Mouse (Mus musculus) MEL (cell line): ENCODE results near the gene Cd48. TPM values are rescaled to one million over a fixed set of nuclear protein-coding genes. Genes with fewer than 3 reads are reported as not detected.

Source experiments
- DNase-seq: peaks from one replicate; pipeline ENCODE4 v3.0.0; 2011; ENCODE audit warnings: low read depth, low spot score
- H3K27ac ChIP-seq: 2 replicates; pipeline ENCODE4 v1.5.1; 2012; ENCODE audit warnings: low read depth, mild to moderate bottlenecking, control low read depth, low read length, moderate library complexity; ENCODE audit not compliant: control insufficient read depth
- H3K27me3 ChIP-seq, 2 experiments: fragments of 150-350 bp in 1 of 2; sonication (generic) in 1 of 2; 2 replicates each; pipeline ENCODE4 v1.6.1; 2012; ENCODE audit warnings: low read length in 2 of 2, mild to moderate bottlenecking in 2 of 2, improper control_type of control experiment in 1 of 2, moderate library complexity in 1 of 2; ENCODE audit not compliant: insufficient read depth in 2 of 2, control insufficient read depth in 1 of 2
- H3K36me3 ChIP-seq, 2 experiments: 2 replicates each; pipeline ENCODE4 v1.6.1; 2012 to 2014; ENCODE audit warnings: low read length in 2 of 2, improper control_type of control experiment in 1 of 2, inconsistent platforms in 1 of 2, mild to moderate bottlenecking in 1 of 2; ENCODE audit not compliant: insufficient read depth in 2 of 2, control insufficient read depth in 1 of 2
- H3K4me1 ChIP-seq, 2 experiments: fragments of 150-350 bp in 1 of 2; sonication (generic) in 1 of 2; 2 replicates each; pipeline ENCODE4 v1.6.1; 2012; ENCODE audit warnings: low read length in 2 of 2, improper control_type of control experiment in 1 of 2, mild to moderate bottlenecking in 1 of 2; ENCODE audit not compliant: insufficient read depth in 2 of 2, control insufficient read depth in 1 of 2
- H3K4me3 ChIP-seq, 2 experiments: fragments of 150-350 bp in 1 of 2; sonication (generic) in 1 of 2; 2 replicates each; pipeline ENCODE4 v1.5.1; 2012; ENCODE audit warnings: low read depth in 2 of 2, low read length in 2 of 2, mild to moderate bottlenecking in 2 of 2, moderate library complexity in 2 of 2, control low read depth in 1 of 2, improper control_type of control experiment in 1 of 2; ENCODE audit not compliant: control insufficient read depth in 1 of 2, insufficient read depth in 1 of 2
- H3K79me2 ChIP-seq: 2 replicates; pipeline ENCODE4 v1.6.1; 2012; ENCODE audit warnings: mild to moderate bottlenecking, low read length, moderate library complexity; ENCODE audit not compliant: control insufficient read depth, poor library complexity, insufficient read depth
- H3K9ac ChIP-seq: 2 replicates; pipeline ENCODE4 v1.6.1; 2012; ENCODE audit warnings: low read depth, mild to moderate bottlenecking, control low read depth, low read length, moderate library complexity; ENCODE audit not compliant: control insufficient read depth, poor library complexity, severe bottlenecking
- H3K9me3 ChIP-seq: fragments of 150-350 bp; sonication (generic); replicated peaks from 2 replicates; pipeline ENCODE4 v1.6.1; 2012; ENCODE audit warnings: mild to moderate bottlenecking, low read length, improper control_type of control experiment, moderate library complexity; ENCODE audit not compliant: insufficient read depth
- BHLHE40 ChIP-seq: IDR thresholded peaks from 2 replicates; pipeline ENCODE4 v1.6.1; 2012; ENCODE audit warnings: low read depth, mild to moderate bottlenecking, inconsistent platforms, low read length, improper control_type of control experiment, borderline replicate concordance
- CHD1 ChIP-seq: IDR thresholded peaks from 2 replicates; pipeline ENCODE4 v1.6.1; 2012; ENCODE audit warnings: low read depth, mild to moderate bottlenecking, inconsistent platforms, low read length, improper control_type of control experiment
- CHD2 ChIP-seq: IDR thresholded peaks from 2 replicates; pipeline ENCODE4 v1.6.1; 2011; ENCODE audit warnings: low read length, improper control_type of control experiment
- CTCF ChIP-seq, 3 experiments: IDR thresholded peaks in 2 of 3; conservative IDR thresholded peaks in 1 of 3; 2 replicates each; pipeline ENCODE4 v1.5.1; 2011 to 2012; ENCODE audit warnings: low read length in 3 of 3, low read depth in 2 of 3, mild to moderate bottlenecking in 2 of 3, improper control_type of control experiment in 1 of 3, inconsistent platforms in 1 of 3, mixed read lengths in 1 of 3, moderate library complexity in 1 of 3; ENCODE audit not compliant: control insufficient read depth in 1 of 3, insufficient read depth in 1 of 3, poor library complexity in 1 of 3, severe bottlenecking in 1 of 3
- E2F4 ChIP-seq: IDR thresholded peaks from 2 replicates; pipeline ENCODE4 v1.6.1; 2011; ENCODE audit warnings: low read depth, low read length, improper control_type of control experiment, borderline replicate concordance
- ELF1 ChIP-seq: IDR thresholded peaks from 2 replicates; pipeline ENCODE4 v1.6.1; 2014; ENCODE audit warnings: low read depth, mild to moderate bottlenecking, inconsistent platforms, low read length, improper control_type of control experiment, moderate library complexity
- GATA1 ChIP-seq: IDR thresholded peaks from 2 replicates; pipeline ENCODE4 v1.6.1; 2011; ENCODE audit warnings: low read depth, low read length, improper control_type of control experiment
- HCFC1 ChIP-seq: IDR thresholded peaks from 2 replicates; pipeline ENCODE4 v1.6.1; 2012; ENCODE audit warnings: low read depth, mild to moderate bottlenecking, inconsistent platforms, low read length, improper control_type of control experiment, moderate library complexity
- JUND ChIP-seq: IDR thresholded peaks from 2 replicates; pipeline ENCODE4 v1.6.1; 2011; ENCODE audit warnings: low read depth, mild to moderate bottlenecking, improper control_type of control experiment, low read length
- KAT2A ChIP-seq: conservative IDR thresholded peaks from 2 replicates; pipeline ENCODE4 v1.6.1; 2012; ENCODE audit warnings: low read depth, low read length, improper control_type of control experiment, inconsistent platforms
- MAFK ChIP-seq: IDR thresholded peaks from 2 replicates; pipeline ENCODE4 v1.6.1; 2011; ENCODE audit warnings: low read depth, mild to moderate bottlenecking, low read length, improper control_type of control experiment, borderline replicate concordance
- MAX ChIP-seq: IDR thresholded peaks from 2 replicates; pipeline ENCODE4 v1.6.1; 2011; ENCODE audit warnings: low read length, improper control_type of control experiment
- MEF2A ChIP-seq: IDR thresholded peaks from 2 replicates; pipeline ENCODE4 v1.6.1; 2014; ENCODE audit warnings: low read depth, mild to moderate bottlenecking, inconsistent platforms, low read length, improper control_type of control experiment; ENCODE audit not compliant: poor library complexity, insufficient replicate concordance, severe bottlenecking; ENCODE audit errors: extremely low read depth
- MXI1 ChIP-seq: IDR thresholded peaks from 2 replicates; pipeline ENCODE4 v1.6.1; 2011; ENCODE audit warnings: mild to moderate bottlenecking, low read depth, low read length, improper control_type of control experiment
- MYB ChIP-seq: IDR thresholded peaks from 2 replicates; pipeline ENCODE4 v1.6.1; 2011; ENCODE audit warnings: mild to moderate bottlenecking, low read depth, low read length, improper control_type of control experiment
- MYC ChIP-seq: IDR thresholded peaks from 2 replicates; pipeline ENCODE4 v1.6.1; 2011; ENCODE audit warnings: low read depth, mild to moderate bottlenecking, low read length, improper control_type of control experiment, moderate library complexity
- NELFE ChIP-seq: IDR thresholded peaks from 2 replicates; pipeline ENCODE4 v1.6.1; 2011; ENCODE audit warnings: low read depth, low read length, improper control_type of control experiment
- POLR2AphosphoS5 ChIP-seq: IDR thresholded peaks from 2 replicates; pipeline ENCODE4 v1.6.1; 2012; ENCODE audit warnings: low read depth, borderline replicate concordance, mild to moderate bottlenecking, inconsistent platforms, low read length, moderate library complexity, mixed read lengths
- RCOR1 ChIP-seq: IDR thresholded peaks from 2 replicates; pipeline ENCODE4 v1.6.1; 2012; ENCODE audit warnings: low read depth, mild to moderate bottlenecking, inconsistent platforms, low read length, improper control_type of control experiment
- SIN3A ChIP-seq: IDR thresholded peaks from 2 replicates; pipeline ENCODE4 v1.6.1; 2012; ENCODE audit warnings: low read length, improper control_type of control experiment, inconsistent platforms
- SMC3 ChIP-seq: IDR thresholded peaks from 2 replicates; pipeline ENCODE4 v1.6.1; 2011; ENCODE audit warnings: low read depth, low read length, improper control_type of control experiment
- TCF12 ChIP-seq: IDR thresholded peaks from 2 replicates; pipeline ENCODE4 v1.6.1; 2014; ENCODE audit warnings: low read depth, mild to moderate bottlenecking, inconsistent platforms, low read length, improper control_type of control experiment, moderate library complexity
- USF1 ChIP-seq: IDR thresholded peaks from 2 replicates; pipeline ENCODE4 v1.6.1; 2014; ENCODE audit warnings: low read depth, mild to moderate bottlenecking, inconsistent platforms, low read length, improper control_type of control experiment, moderate library complexity
- USF2 ChIP-seq, 2 experiments: IDR thresholded peaks; 2 replicates each; pipeline ENCODE4 v1.6.1; 2011 to 2012; ENCODE audit warnings: improper control_type of control experiment in 2 of 2, low read length in 2 of 2, borderline replicate concordance in 1 of 2, inconsistent platforms in 1 of 2, low read depth in 1 of 2, mild to moderate bottlenecking in 1 of 2; ENCODE audit not compliant: insufficient read depth in 1 of 2
- ZKSCAN1 ChIP-seq: IDR thresholded peaks from 2 replicates; pipeline ENCODE4 v1.6.1; 2012; ENCODE audit warnings: low read depth, mild to moderate bottlenecking, inconsistent platforms, low read length, improper control_type of control experiment, moderate library complexity
- ZNF384 ChIP-seq: IDR thresholded peaks from 2 replicates; pipeline ENCODE4 v1.6.1; 2012; ENCODE audit warnings: low read depth, mild to moderate bottlenecking, inconsistent platforms, low read length, improper control_type of control experiment
- polyA plus RNA-seq, 2 experiments: library from polyadenylated mRNA; stranded (reverse) in 1 of 2; unstranded in 1 of 2; fragments of >175 nt in 1 of 2; fragments of >200 nt in 1 of 2; gene quantifications; 2 replicates each; pipeline versions ENCODE4 v1.2.1 to v1.2.4; 2012; ENCODE audit warnings: low replicate concordance in 2 of 2, low read depth in 1 of 2; ENCODE audit not compliant: insufficient read length in 2 of 2, insufficient read depth in 1 of 2, missing spikeins in 1 of 2
- total RNA-seq: library from RNA; depleted of rRNA; stranded (reverse); fragments of 300-350 nt; gene quantifications from 2 replicates; pipeline ENCODE4 v1.2.3, GENCODE M21; 2012

Gene Cd48
- total and polyA plus RNA-seq, 3 experiments: 64.6 to 84.6 TPM; not detected in 1

- TF ChIP-seq SMC3 (no peak), MAFK (peak; percentile 16; the same call in 1 of the 2 replicates), SIN3A (peak; percentile 76), RCOR1 (peak; percentile 91), POLR2AphosphoS5 (no peak), KAT2A (no peak), CTCF (IDR thresholded peaks at IDR 0.05 in 2 of 3, conservative IDR thresholded peaks at IDR 0.05 in 1 of 3; ENCODE audit: control insufficient read depth in 1 of 3, insufficient read depth in 1 of 3, low read depth in 2 of 3, low read length in 3 of 3, poor library complexity in 1 of 3, severe bottlenecking in 1 of 3) (no peak), NELFE (peak; percentile 23; the same call in 1 of the 2 replicates), E2F4 (no peak), CHD1 (no peak), GATA1 (peak; percentile 96), BHLHE40 (no peak), ELF1 (no peak), HCFC1 (0 out of 2 replicates have a peak, but pooled peaks have one; percentile 39), MXI1 (peak; percentile 76)
Measured at GRCm38 (mm10) chr1:171643612-171644011, 38.2 kb upstream of the Cd48 start (continued).

- Histone ChIP-seq H3K4me1 (peaks cover 4 to 7% of the 10 kb centered on the region in 2 experiments; a peak in 3 of 4 replicates), H3K9me3 (no peaks in the 10 kb centered on the region), H3K36me3 (peaks cover 0 to 8% of the 10 kb centered on the region in 2 experiments; a peak in 2 of 4 replicates), H3K79me2 (no peaks in the 10 kb centered on the region), H3K27me3 (no peaks in the 10 kb centered on the region), H3K4me3 (no peak overlapping the region), H3K9ac (no peak overlapping the region), H3K27ac (no peak overlapping the region)
- DNase-seq: no peak
- TF ChIP-seq TCF12 (no peak), MYC (no peak), USF2 (IDR thresholded peaks at IDR 0.05; ENCODE audit: borderline replicate concordance in 1 of 2, insufficient read depth in 1 of 2, low read depth in 1 of 2, low read length in 2 of 2) (no peak), CHD2 (no peak), MEF2A (no peak), RCOR1 (no peak), BHLHE40 (no peak), ZKSCAN1 (no peak), USF1 (no peak), MAX (no peak), JUND (no peak), HCFC1 (no peak), ZNF384 (no peak), SIN3A (no peak), GATA1 (no peak), MYB (no peak)
Measured at GRCm38 (mm10) chr1:171646429-171646940, 35.3 kb upstream of the Cd48 start.
